Mouse (Mus musculus) kidney, embryonic 14.5 days (tissue): ENCODE results near the gene Rasd1. TPM values are rescaled to one million over a fixed set of nuclear protein-coding genes. Genes with fewer than 3 reads are reported as not detected.
"Not testable (repeated sequence)": the region's sequence is repeated elsewhere in the genome, so short reads cannot be mapped to it uniquely, and the experiment has no call there.

Source experiments
- ATAC-seq: fragments of 200-750 bp; cut with Nextera tagmentation; 2 replicates; pipeline ENCODE4 v1.8.0; 2017; ENCODE audit warnings: moderate number of reproducible peaks, mild to moderate bottlenecking, moderate TSS enrichment, moderate library complexity; ENCODE audit not compliant: low FRiP score, low TSS enrichment
- H3K27ac ChIP-seq: fragments of 300-500 bp; sonication (generic); 2 replicates; pipeline ENCODE4 v1.5.1; 2014; ENCODE audit warnings: low read depth, mild to moderate bottlenecking, low read length, moderate library complexity, mixed read lengths
- H3K27me3 ChIP-seq: fragments of 300-500 bp; sonication (generic); 2 replicates; pipeline ENCODE4 v1.6.1; 2014; ENCODE audit warnings: mild to moderate bottlenecking, low read length; ENCODE audit not compliant: control insufficient read depth, insufficient read depth
- H3K36me3 ChIP-seq: fragments of 300-500 bp; sonication (generic); 2 replicates; pipeline ENCODE4 v1.6.1; 2014; ENCODE audit warnings: low read length, mixed read lengths; ENCODE audit not compliant: control insufficient read depth, insufficient read depth
- H3K4me1 ChIP-seq: fragments of 300-500 bp; sonication (generic); 2 replicates; pipeline ENCODE4 v1.6.1; 2014; ENCODE audit warnings: low read length, mixed read lengths; ENCODE audit not compliant: control insufficient read depth, insufficient read depth
- H3K4me2 ChIP-seq: fragments of 300-500 bp; sonication (generic); replicated peaks from 2 replicates; pipeline ENCODE4 v1.6.1; 2014; ENCODE audit warnings: low read depth, mild to moderate bottlenecking, low read length
- H3K4me3 ChIP-seq: fragments of 300-500 bp; sonication (generic); 2 replicates; pipeline ENCODE4 v1.5.1; 2014; ENCODE audit warnings: mild to moderate bottlenecking, low read length
- H3K9ac ChIP-seq: fragments of 300-500 bp; sonication (generic); 2 replicates; pipeline ENCODE4 v1.6.1; 2014; ENCODE audit warnings: low read depth, mild to moderate bottlenecking, low read length, moderate library complexity
- H3K9me3 ChIP-seq: fragments of 300-500 bp; sonication (generic); 2 replicates; pipeline ENCODE4 v1.6.1; 2016; ENCODE audit warnings: low read length; ENCODE audit not compliant: control insufficient read depth
- WGBS: fragments of 180-500 bp; shearing (Covaris S2); extraction: QIAGEN DNeasy Blood & Tissue Kit; methylation state at CpG from one replicate; pipeline ENCODE4 v1.1.7; 2014; 5-methylcytosine and 5-hydroxymethylcytosine counted together
- polyA plus RNA-seq: library from polyadenylated mRNA; unstranded; fragments of >200 nt; fragmentation: Nextera tagmentation; extraction: Ambion mirVana; gene quantifications from 2 replicates; pipeline ENCODE4 v1.2.1, GENCODE M21; 2014

Gene Rasd1
- polyA plus RNA-seq, 1 experiment from 2014 or later: 3.0 TPM

GRCm38 (mm10) chr11:59948401-59948767 lies 16.4 kb downstream of the Rasd1 start:
- Histone ChIP-seq H3K9ac (peak overlapping the region; percentile 92), H3K27ac (peak overlapping the region; percentile 57; the same call in 1 of the 2 replicates), H3K4me2 (peak overlapping the region; percentile 81), H3K4me3 (peak overlapping the region; percentile 89), H3K4me1 (peaks cover 7% of the 10 kb centered on the region; the same call in 1 of the 2 replicates), H3K9me3 (no peaks in the 10 kb centered on the region), H3K36me3 (no peaks in the 10 kb centered on the region), H3K27me3 (no peaks in the 10 kb centered on the region)
- WGBS: 4% methylated on average over 16 of the region's 16 CpGs
- peak; percentile 54; the same call in 1 of the 2 replicates for ATAC-seq

DNA sequence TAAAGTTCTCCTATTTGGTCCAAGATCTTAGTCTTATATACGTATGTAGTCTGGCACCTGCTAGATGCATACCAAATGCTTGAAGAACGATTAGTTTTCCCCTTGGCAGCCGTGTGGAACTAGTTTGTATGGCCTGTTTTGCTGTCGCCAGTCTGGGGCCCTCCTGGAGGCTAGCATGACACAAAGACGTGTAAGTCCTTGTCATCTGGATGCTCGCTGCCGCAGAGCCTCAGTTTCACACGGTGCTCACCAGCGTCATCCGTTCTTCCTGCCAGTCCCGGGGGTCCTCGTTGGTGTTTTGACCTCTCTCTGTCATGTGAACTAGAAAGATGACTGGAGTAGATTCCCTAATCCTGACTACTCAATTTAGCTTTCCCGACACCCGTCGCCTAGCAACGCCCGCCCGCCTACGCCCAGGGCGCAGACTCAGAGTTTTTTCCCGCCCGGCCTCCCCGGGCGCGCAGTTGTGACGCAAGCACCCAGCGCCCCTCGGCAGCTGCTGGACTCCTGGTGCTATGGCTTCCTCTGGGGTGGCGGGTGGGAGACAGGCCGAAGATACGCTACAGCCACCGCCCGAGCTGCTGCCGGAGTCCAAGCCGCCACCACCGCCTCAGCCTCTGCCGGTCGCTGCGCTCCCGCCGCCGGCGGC lies 16.9 kb downstream of the Rasd1 start, which contains the start of gene Med9:
Gene Med9, plus strand, starts transcription at position 455 of the 649 bp plus-strand sequence.
- Histone ChIP-seq H3K27ac (peak within 1 kb of the TSS; percentile 57; the same call in 1 of the 2 replicates), H3K9ac (peak within 1 kb of the TSS; percentile 92), H3K36me3 (no peaks in the 10 kb centered on the region), H3K4me3 (peak within 1 kb of the TSS; percentile 89), H3K4me1 (peaks cover 7% of the 10 kb centered on the region; the same call in 1 of the 2 replicates), H3K27me3 (no peaks in the 10 kb centered on the region), H3K4me2 (peak within 1 kb of the TSS; percentile 81), H3K9me3 (no peaks in the 10 kb centered on the region)
- 1% methylated on average over 42 of the region's 43 CpGs for WGBS
- peak; percentile 97 for ATAC-seq

DNA sequence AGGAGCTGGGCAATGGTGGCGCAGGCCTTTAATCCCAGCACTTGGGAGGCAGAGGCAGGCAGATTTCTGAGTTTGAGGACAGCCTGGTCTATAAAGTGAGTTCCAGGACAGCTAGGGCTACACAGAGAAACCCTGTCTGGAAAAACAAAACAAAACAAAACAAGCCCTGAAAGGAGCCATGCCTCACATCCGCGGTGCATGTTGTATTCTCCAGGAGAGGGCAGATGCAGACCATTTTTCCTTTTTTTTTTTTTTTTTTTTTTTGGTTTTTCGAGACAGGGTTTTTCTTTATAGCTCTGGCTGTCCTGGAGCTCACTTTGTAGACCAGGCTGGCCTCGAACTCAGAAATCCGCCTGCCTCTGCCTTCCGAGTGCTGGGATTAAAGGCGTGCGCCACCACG lies 19.9 kb downstream of the Rasd1 start:
- not testable (repeated sequence) for H3K27ac ChIP-seq, ATAC-seq, H3K36me3 ChIP-seq, H3K9me3 ChIP-seq, H3K4me2 ChIP-seq, H3K9ac ChIP-seq, H3K27me3 ChIP-seq, H3K4me1 ChIP-seq, H3K4me3 ChIP-seq
- WGBS: 89% methylated on average over 9 of the region's 10 CpGs

DNA sequence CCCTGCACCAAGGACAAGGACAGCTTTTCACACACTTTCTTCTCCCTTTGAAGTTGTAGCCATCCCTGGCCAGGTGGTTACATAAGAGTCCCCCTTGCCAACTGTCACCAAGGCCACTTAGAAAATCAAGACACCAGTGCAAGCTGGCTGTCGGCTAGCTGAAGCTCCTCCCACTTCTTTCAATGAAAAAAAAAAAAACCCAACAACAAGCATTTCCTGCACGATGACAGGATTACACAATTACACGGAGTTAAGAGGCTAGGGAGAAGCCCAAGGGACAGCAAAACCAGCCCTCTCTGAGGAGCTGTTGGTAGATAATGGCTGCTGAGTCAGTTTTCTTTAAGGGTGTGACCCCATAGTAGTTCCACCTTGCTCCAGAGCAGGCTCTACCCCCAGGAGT lies 23.4 kb downstream of the Rasd1 start:
- Histone ChIP-seq H3K9me3 (no peaks in the 10 kb centered on the region), H3K27ac (no peak overlapping the region), H3K27me3 (no peaks in the 10 kb centered on the region), H3K9ac (no peak overlapping the region), H3K4me2 (no peak overlapping the region), H3K36me3 (no peaks in the 10 kb centered on the region), H3K4me3 (no peak overlapping the region), H3K4me1 (no peaks in the 10 kb centered on the region)
- WGBS: 35% methylated on average over 3 of the region's 3 CpGs
- ATAC-seq: no peak

DNA sequence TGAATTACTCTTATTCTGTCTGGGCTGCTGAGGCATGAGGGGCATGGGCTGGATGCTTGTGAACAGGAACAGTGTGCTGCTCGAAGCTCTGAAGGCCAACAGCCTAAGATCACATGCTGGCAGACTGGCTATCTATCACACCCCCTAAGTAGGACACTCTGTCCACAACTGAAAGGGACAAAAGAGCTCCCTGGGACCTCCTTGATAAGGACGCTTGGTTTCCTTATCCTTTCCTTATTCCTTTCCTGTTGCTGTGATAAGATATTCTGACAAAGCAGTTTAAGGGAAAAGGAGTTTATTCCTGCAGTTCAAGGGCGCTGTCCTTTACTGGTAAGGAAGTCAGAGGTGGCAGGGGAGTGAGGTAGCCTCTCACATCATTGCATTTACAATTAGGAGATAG lies 24.1 kb downstream of the Rasd1 start:
- Histone ChIP-seq H3K4me1 (no peaks in the 10 kb centered on the region), H3K9me3 (no peaks in the 10 kb centered on the region), H3K27me3 (no peaks in the 10 kb centered on the region), H3K36me3 (no peaks in the 10 kb centered on the region), H3K4me2 (no peak overlapping the region), H3K4me3 (no peak overlapping the region), H3K9ac (no peak overlapping the region), H3K27ac (no peak overlapping the region)
- ATAC-seq: no peak
- 76% methylated on average over 3 of the region's 3 CpGs for WGBS

GRCm38 (mm10) chr11:59939821-59940220 lies 24.9 kb downstream of the Rasd1 start:
- no peak for ATAC-seq
- Histone ChIP-seq H3K4me2 (no peak overlapping the region), H3K27me3 (no peaks in the 10 kb centered on the region), H3K9me3 (no peaks in the 10 kb centered on the region), H3K4me1 (no peaks in the 10 kb centered on the region), H3K9ac (no peak overlapping the region), H3K27ac (no peak overlapping the region), H3K36me3 (no peaks in the 10 kb centered on the region), H3K4me3 (no peak overlapping the region)
- 74% methylated on average over 1 of the region's 1 CpGs for WGBS

GRCm38 (mm10) chr11:59937615-59938014 lies 27.1 kb downstream of the Rasd1 start:
- ATAC-seq: no peak
- Histone ChIP-seq H3K4me3 (no peak overlapping the region), H3K9ac (no peak overlapping the region), H3K4me1 (no peaks in the 10 kb centered on the region), H3K27ac (no peak overlapping the region), H3K36me3 (no peaks in the 10 kb centered on the region), H3K27me3 (no peaks in the 10 kb centered on the region), H3K4me2 (no peak overlapping the region), H3K9me3 (no peaks in the 10 kb centered on the region)
- WGBS: 40% methylated on average over 2 of the region's 2 CpGs

DNA sequence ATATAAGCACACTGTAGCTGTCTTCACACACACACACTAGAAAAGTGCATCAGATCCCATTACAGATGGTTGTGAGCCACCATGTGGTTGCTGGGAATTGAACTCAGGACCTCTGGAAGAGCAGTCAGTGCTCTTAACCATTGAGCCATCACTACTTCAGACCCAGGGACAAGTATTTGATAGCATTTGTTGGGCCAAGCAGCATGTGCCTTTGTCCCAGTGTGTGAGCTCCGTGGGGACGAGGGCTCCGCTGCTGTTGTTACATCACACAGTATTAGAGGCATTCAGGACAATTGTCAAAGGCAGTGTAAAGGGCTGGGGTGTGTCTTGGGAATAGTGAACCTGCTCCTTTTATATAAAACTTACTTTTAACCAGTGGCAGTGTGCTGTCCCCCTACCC lies 27.7 kb downstream of the Rasd1 start:
- no peak overlapping the region for H3K9ac ChIP-seq
- no peaks in the 10 kb centered on the region for H3K9me3 ChIP-seq
- no peak overlapping the region for H3K4me2 ChIP-seq
- no peaks in the 10 kb centered on the region for H3K27me3 ChIP-seq
- no peak overlapping the region for H3K4me3 ChIP-seq
- no peak overlapping the region for H3K27ac ChIP-seq
- no peaks in the 10 kb centered on the region for H3K4me1 ChIP-seq
- no peak for ATAC-seq
- no peaks in the 10 kb centered on the region for H3K36me3 ChIP-seq
- 82% methylated on average over 3 of the region's 3 CpGs for WGBS

DNA sequence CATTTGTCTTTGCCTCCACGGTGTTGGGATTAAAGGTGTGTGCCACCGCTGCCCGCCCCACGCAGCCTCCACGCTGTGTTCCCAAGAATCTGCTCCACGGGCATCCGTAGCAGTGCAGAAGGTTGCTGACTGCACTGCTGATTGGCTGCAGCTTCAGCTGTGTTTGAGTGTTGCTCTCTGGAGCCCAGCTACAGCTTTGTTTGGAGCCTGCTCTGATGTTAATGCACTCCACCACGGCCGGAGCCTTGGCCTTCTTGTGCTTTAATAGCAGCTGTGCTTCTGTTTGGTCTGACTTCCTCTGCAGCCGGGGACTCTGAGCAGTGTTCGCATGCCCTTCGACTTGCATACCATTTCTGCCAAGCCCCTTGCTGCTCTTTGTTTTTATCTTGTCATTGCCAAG lies 30.8 kb downstream of the Rasd1 start:
- H3K27ac ChIP-seq: no peak overlapping the region
- no peak overlapping the region; the same call in 1 of the 2 replicates for H3K9ac ChIP-seq
- WGBS: 55% methylated on average over 12 of the region's 12 CpGs
- no peaks in the 10 kb centered on the region; the same call in 1 of the 2 replicates for H3K27me3 ChIP-seq
- no peak for ATAC-seq
- no peaks in the 10 kb centered on the region for H3K36me3 ChIP-seq
- no peak overlapping the region for H3K4me3 ChIP-seq
- H3K4me1 ChIP-seq: no peaks in the 10 kb centered on the region
- H3K4me2 ChIP-seq: no peak overlapping the region
- no peaks in the 10 kb centered on the region for H3K9me3 ChIP-seq
